Mouse (Mus musculus) hindbrain, postnatal 0 days (tissue): ENCODE results near the gene Rbm3. TPM values are rescaled to one million over a fixed set of nuclear protein-coding genes. Genes with fewer than 3 reads are reported as not detected.
A peak's percentile ranks its signal among the peaks of the same experiment; 100 is the strongest.

Experiments
- ATAC-seq: fragments of 200-750 bp; cut with Nextera tagmentation; 2 replicates; pipeline ENCODE4 v1.8.0; 2017; ENCODE audit warnings: mild to moderate bottlenecking, moderate TSS enrichment, moderate library complexity
- DNase-seq: peaks from one replicate; pipeline ENCODE4 v3.0.0-alpha.2; 2015; ENCODE audit warnings: low spot score
- H3K27ac ChIP-seq: fragments of 300-500 bp; sonication (generic); 2 replicates; pipeline ENCODE4 v1.5.1; 2014; ENCODE audit warnings: mild to moderate bottlenecking
- H3K27me3 ChIP-seq: fragments of 300-500 bp; sonication (generic); 2 replicates; pipeline ENCODE4 v1.6.1; 2014; ENCODE audit warnings: low read length, mixed read lengths; ENCODE audit not compliant: insufficient read depth
- H3K36me3 ChIP-seq: fragments of 300-500 bp; sonication (generic); 2 replicates; pipeline ENCODE4 v1.6.1; 2014; ENCODE audit warnings: low read length, mixed read lengths; ENCODE audit not compliant: insufficient read depth
- H3K4me1 ChIP-seq: fragments of 300-500 bp; sonication (generic); 2 replicates; pipeline ENCODE4 v1.6.1; 2014; ENCODE audit warnings: antibody characterized with exemption, low read length, mixed read lengths; ENCODE audit not compliant: insufficient read depth
- H3K4me2 ChIP-seq: fragments of 300-500 bp; sonication (generic); 2 replicates; pipeline ENCODE4 v1.6.1; 2014; ENCODE audit warnings: low read depth, mild to moderate bottlenecking, low read length, moderate library complexity, mixed read lengths
- H3K4me3 ChIP-seq: fragments of 300-500 bp; sonication (generic); 2 replicates; pipeline ENCODE4 v1.5.1; 2014; ENCODE audit warnings: low read length
- H3K9ac ChIP-seq: fragments of 300-500 bp; sonication (generic); replicated peaks from 2 replicates; pipeline ENCODE4 v1.6.1; 2014; ENCODE audit warnings: mild to moderate bottlenecking, low read length, moderate library complexity, mixed read lengths
- H3K9me3 ChIP-seq: fragments of 300-500 bp; sonication (generic); 2 replicates; pipeline ENCODE4 v1.6.1; 2016; ENCODE audit warnings: low read length, mixed read lengths
- CTCF ChIP-seq: IDR thresholded peaks from 2 replicates; pipeline ENCODE4 v1.5.1; 2016; ENCODE audit warnings: antibody characterized with exemption, control low read depth, low read depth
- WGBS: fragments of 180-500 bp; shearing (Covaris S2); extraction: QIAGEN DNeasy Blood & Tissue Kit; methylation state at CpG from one replicate; pipeline ENCODE4 v1.1.7; 2014; 5-methylcytosine and 5-hydroxymethylcytosine counted together
- polyA plus RNA-seq: library from polyadenylated mRNA; unstranded; fragments of >200 nt; fragmentation: Nextera tagmentation; extraction: Ambion mirVana; gene quantifications from 2 replicates; pipeline ENCODE4 v1.2.1, GENCODE M21; 2015
- total RNA-seq: library from RNA; depleted of rRNA; stranded (reverse); fragments of >200 nt; gene quantifications from 2 replicates; pipeline ENCODE4 v1.2.3, GENCODE M21; 2014

The Rbm3 gene
- total and polyA plus RNA-seq, 2 experiments from 2014 or later, result 321 to 496 TPM

- H3K36me3 ChIP-seq, result no peaks in the 10 kb centered on the region; the same call in 1 of the 2 replicates
- H3K4me3 ChIP-seq, result peak overlapping the region; percentile 57
- ATAC-seq (no peak), DNase-seq (no peak)
- H3K4me1 ChIP-seq, result no peaks in the 10 kb centered on the region
- 69% methylated on average over 7 of the region's 7 CpGs for WGBS
- peak overlapping the region; percentile 72; the same call in 1 of the 2 replicates for H3K9ac ChIP-seq
- no peaks in the 10 kb centered on the region for H3K27me3 ChIP-seq
- H3K4me2 ChIP-seq, result peak overlapping the region; percentile 59
- H3K27ac ChIP-seq, result no peak overlapping the region
- H3K9me3 ChIP-seq, result no peaks in the 10 kb centered on the region
- no peak for TF ChIP-seq CTCF
Observed at GRCm38 (mm10) chrX:8143750-8144149, 1.9 kb downstream of the Rbm3 start.

- Histone ChIP-seq H3K27ac (no peak overlapping the region), H3K9me3 (no peaks in the 10 kb centered on the region), H3K36me3 (no peaks in the 10 kb centered on the region; the same call in 1 of the 2 replicates), H3K27me3 (no peaks in the 10 kb centered on the region), H3K9ac (no peak overlapping the region), H3K4me2 (no peak overlapping the region), H3K4me3 (no peak overlapping the region), H3K4me1 (no peaks in the 10 kb centered on the region)
- WGBS, result 83% methylated on average over 7 of the region's 7 CpGs
- no peak for TF ChIP-seq CTCF
- DNase-seq, result no peak
- ATAC-seq, result no peak
Observed at GRCm38 (mm10) chrX:8142948-8143347, 2.7 kb downstream of the Rbm3 start.

GRCm38 (mm10) chrX:8141058-8141457 is 4.6 kb downstream of the Rbm3 start:
- TF ChIP-seq CTCF, result no peak
- no peaks in the 10 kb centered on the region for H3K4me1 ChIP-seq
- no peaks in the 10 kb centered on the region for H3K9me3 ChIP-seq
- H3K27ac ChIP-seq, result no peak overlapping the region
- WGBS, result 71% methylated on average over 3 of the region's 3 CpGs
- no peak for DNase-seq
- no peak overlapping the region for H3K9ac ChIP-seq
- no peaks in the 10 kb centered on the region; the same call in 1 of the 2 replicates for H3K36me3 ChIP-seq
- no peak for ATAC-seq
- H3K27me3 ChIP-seq, result no peaks in the 10 kb centered on the region
- H3K4me3 ChIP-seq, result no peak overlapping the region
- H3K4me2 ChIP-seq, result no peak overlapping the region

- H3K4me3 ChIP-seq, result no peak overlapping the region
- no peaks in the 10 kb centered on the region; the same call in 1 of the 2 replicates for H3K36me3 ChIP-seq
- no peak overlapping the region for H3K4me2 ChIP-seq
- no peaks in the 10 kb centered on the region for H3K9me3 ChIP-seq
- WGBS, result 90% methylated on average over 2 of the region's 2 CpGs
- no peaks in the 10 kb centered on the region for H3K27me3 ChIP-seq
- no peak for ATAC-seq
- no peak overlapping the region for H3K9ac ChIP-seq
- TF ChIP-seq CTCF, result no peak
- H3K4me1 ChIP-seq, result no peaks in the 10 kb centered on the region
- no peak for DNase-seq
- no peak overlapping the region for H3K27ac ChIP-seq
Observed at GRCm38 (mm10) chrX:8140446-8140845, 5.2 kb downstream of the Rbm3 start.

GRCm38 (mm10) chrX:8139480-8139879 is 6.2 kb downstream of the Rbm3 start:
- 45% methylated on average over 1 of the region's 1 CpGs for WGBS
- no peak for DNase-seq
- H3K27me3 ChIP-seq, result no peaks in the 10 kb centered on the region
- no peaks in the 10 kb centered on the region for H3K4me1 ChIP-seq
- ATAC-seq, result no peak
- H3K4me2 ChIP-seq, result no peak overlapping the region
- H3K9ac ChIP-seq, result no peak overlapping the region
- no peaks in the 10 kb centered on the region for H3K9me3 ChIP-seq
- no peak overlapping the region for H3K4me3 ChIP-seq
- H3K36me3 ChIP-seq, result no peaks in the 10 kb centered on the region; the same call in 1 of the 2 replicates
- 0 out of 2 replicates have a peak, but pooled peaks have one; percentile 2 for TF ChIP-seq CTCF
- H3K27ac ChIP-seq, result no peak overlapping the region

- no peaks in the 10 kb centered on the region for H3K4me1 ChIP-seq
- H3K27me3 ChIP-seq, result no peaks in the 10 kb centered on the region
- 54% methylated on average over 2 of the region's 2 CpGs for WGBS
- TF ChIP-seq CTCF, result no peak
- no peak overlapping the region for H3K27ac ChIP-seq
- no peak overlapping the region for H3K4me2 ChIP-seq
- ATAC-seq (no peak), DNase-seq (no peak)
- H3K9ac ChIP-seq, result no peak overlapping the region
- H3K36me3 ChIP-seq, result no peaks in the 10 kb centered on the region
- H3K9me3 ChIP-seq, result no peaks in the 10 kb centered on the region
- H3K4me3 ChIP-seq, result no peak overlapping the region
Observed at GRCm38 (mm10) chrX:8135886-8136285, 9.8 kb downstream of the Rbm3 start.

GRCm38 (mm10) chrX:8132017-8132976 is 13.4 kb downstream of the Rbm3 start, which contains the start of gene Wdr13:
Gene Wdr13 (minus strand): TSS chrX:8132892.
- TF ChIP-seq CTCF, result peak; percentile 34; the same call in 1 of the 2 replicates
- no peaks in the 10 kb centered on the region for H3K27me3 ChIP-seq
- peak within 1 kb of the TSS; percentile 94 for H3K27ac ChIP-seq
- H3K36me3 ChIP-seq, result no peaks in the 10 kb centered on the region
- H3K4me3 ChIP-seq, result peak within 1 kb of the TSS; percentile 51
- ATAC-seq (peak; percentile 92), DNase-seq (peak; percentile 93)
- no peaks in the 10 kb centered on the region for H3K9me3 ChIP-seq
- WGBS, result 33% methylated on average over 39 of the region's 40 CpGs
- H3K9ac ChIP-seq, result peak within 1 kb of the TSS; percentile 55
- H3K4me1 ChIP-seq, result no peaks in the 10 kb centered on the region
- peak within 1 kb of the TSS; percentile 55 for H3K4me2 ChIP-seq
